Mouse (Mus musculus): ENCODE measurements around the gene Sept9. TPM values are rescaled to one million over a fixed set of nuclear protein-coding genes. Genes with fewer than 3 reads are reported as not detected.
A peak's percentile ranks its signal among the peaks of the same experiment; 100 is the strongest.

Gene Sept9
- polyA plus RNA-seq, 2 experiments, result 14.9 to 25.5 TPM

DNA sequence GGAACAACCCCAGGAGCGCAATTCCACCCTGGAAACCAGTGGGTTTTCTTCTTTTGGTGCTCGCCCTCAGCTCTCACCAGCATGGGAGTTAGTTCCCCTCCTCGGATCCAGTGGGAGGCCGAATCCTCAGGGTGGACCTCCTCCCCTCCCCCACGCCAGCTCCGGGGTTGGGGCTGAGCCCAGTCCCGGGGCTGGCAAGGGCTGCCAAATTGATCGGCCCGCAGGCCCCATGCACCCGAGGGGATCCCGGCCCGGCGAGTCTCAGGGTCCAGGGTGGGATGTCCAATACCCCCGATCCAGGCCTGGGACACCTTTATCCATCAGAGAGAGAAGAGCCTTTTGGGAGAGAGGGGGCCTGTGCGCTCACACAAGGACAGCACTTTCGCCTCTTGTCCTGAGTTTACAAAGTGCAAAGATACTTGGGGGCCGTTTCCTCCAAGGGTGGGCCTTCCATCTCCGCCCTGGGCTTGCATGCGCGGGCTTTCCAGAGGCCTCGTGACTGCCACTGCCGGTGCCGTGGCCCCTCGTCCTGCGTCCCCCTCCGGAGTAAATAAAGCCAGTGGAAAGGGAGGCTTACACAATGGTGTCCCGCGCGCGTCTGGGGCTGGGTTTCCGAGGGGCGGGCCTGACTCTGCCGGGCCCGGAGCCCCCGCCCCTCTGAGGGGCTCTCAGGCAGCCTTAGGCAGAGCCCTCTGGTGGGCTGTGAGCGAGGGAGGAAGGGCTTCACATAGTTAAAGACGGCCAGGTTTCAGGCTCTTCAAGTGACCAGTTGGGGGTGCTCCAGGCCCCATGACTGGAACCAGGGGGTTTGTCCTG is 67.7 kb downstream of the Sept9 start:
- 1% methylated on average over 37 of the region's 37 CpGs for WGBS (ENCODE audit: insufficient replicate concordance)
- peaks cover 16% of the 10 kb centered on the region for H3K27me3 ChIP-seq (ENCODE audit: control insufficient read depth, insufficient read depth, low read length)
- 0 out of 2 replicates have a peak overlapping the region, but pooled peaks have one; percentile 9 for H3K9ac ChIP-seq (replicated peaks)
- H3K4me3 ChIP-seq (ENCODE audit: insufficient read depth in 1 of 2, low read depth in 2 of 2, low read length in 2 of 2), result peak overlapping the region; percentile 51 to 54
- ATAC-seq (ENCODE audit: insufficient read depth) (peak; percentile 24), DNase-seq (ENCODE audit: low read depth in 3 of 3, low spot score in 3 of 3) (no peak)
- peak overlapping the region; percentile 46 for H3K4me2 ChIP-seq (ENCODE audit: low read depth)
- H3K9me3 ChIP-seq (ENCODE audit: control insufficient read depth, low read length), result no peaks in the 10 kb centered on the region
- no peak for TF ChIP-seq EP300 (IDR thresholded peaks at IDR 0.05; ENCODE audit: low read depth)
- TF ChIP-seq CTCF (IDR thresholded peaks at IDR 0.05; ENCODE audit: low read depth), result peak; percentile 21; the same call in 1 of the 2 replicates
- no peaks in the 10 kb centered on the region for H3K36me3 ChIP-seq (replicated peaks; ENCODE audit: control insufficient read depth, insufficient read depth, low read depth)
- peaks cover 0 to 4% of the 10 kb centered on the region in 2 experiments; a peak in 1 of 4 replicates for H3K4me1 ChIP-seq (replicated peaks; ENCODE audit: control insufficient read depth in 2 of 2, insufficient read depth in 2 of 2, low read length in 1 of 2)
- H3K27ac ChIP-seq, result no peak overlapping the region

DNA sequence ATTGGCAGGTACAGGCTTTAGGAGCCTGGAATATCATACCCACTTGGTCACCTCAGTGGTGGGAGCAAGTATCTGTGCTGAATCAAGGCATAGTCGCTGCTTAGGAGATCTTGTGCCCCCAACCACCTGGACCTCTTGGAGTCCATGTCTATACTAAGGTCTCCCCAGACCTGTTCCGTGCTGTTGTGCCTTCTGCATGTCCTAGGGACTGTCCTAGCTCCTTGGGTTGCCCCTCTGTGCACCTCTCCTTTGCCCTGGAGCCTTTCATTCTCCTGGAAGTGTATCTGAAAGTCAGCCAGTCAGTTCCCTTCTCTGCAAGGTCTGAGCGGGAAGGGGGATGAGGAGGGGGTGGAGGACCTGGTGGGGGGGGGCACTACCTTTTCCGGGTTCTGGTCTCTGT is 68.4 kb downstream of the Sept9 start:
- DNase-seq (ENCODE audit: low read depth in 3 of 3, low spot score in 3 of 3) (no peak), ATAC-seq (ENCODE audit: insufficient read depth) (no peak)
- Histone ChIP-seq H3K36me3 (replicated peaks; ENCODE audit: control insufficient read depth, insufficient read depth, low read depth) (no peaks in the 10 kb centered on the region), H3K4me3 (ENCODE audit: insufficient read depth in 1 of 2, low read depth in 2 of 2, low read length in 2 of 2) (no peak overlapping the region; a peak in 1 of 4 replicates), H3K4me2 (ENCODE audit: low read depth) (no peak overlapping the region; the same call in 1 of the 2 replicates), H3K4me1 (replicated peaks; ENCODE audit: control insufficient read depth in 2 of 2, insufficient read depth in 2 of 2, low read length in 1 of 2) (peaks cover 0 to 4% of the 10 kb centered on the region in 2 experiments; a peak in 1 of 4 replicates), H3K27me3 (ENCODE audit: control insufficient read depth, insufficient read depth, low read length) (peaks cover 16% of the 10 kb centered on the region), H3K27ac (no peak overlapping the region), H3K9ac (replicated peaks) (no peak overlapping the region), H3K9me3 (ENCODE audit: control insufficient read depth, low read length) (no peaks in the 10 kb centered on the region)
- TF ChIP-seq CTCF (IDR thresholded peaks at IDR 0.05; ENCODE audit: low read depth), result no peak
- no peak for TF ChIP-seq EP300 (IDR thresholded peaks at IDR 0.05; ENCODE audit: low read depth)
- WGBS (ENCODE audit: insufficient replicate concordance), result 19% methylated on average over 4 of the region's 4 CpGs

DNA sequence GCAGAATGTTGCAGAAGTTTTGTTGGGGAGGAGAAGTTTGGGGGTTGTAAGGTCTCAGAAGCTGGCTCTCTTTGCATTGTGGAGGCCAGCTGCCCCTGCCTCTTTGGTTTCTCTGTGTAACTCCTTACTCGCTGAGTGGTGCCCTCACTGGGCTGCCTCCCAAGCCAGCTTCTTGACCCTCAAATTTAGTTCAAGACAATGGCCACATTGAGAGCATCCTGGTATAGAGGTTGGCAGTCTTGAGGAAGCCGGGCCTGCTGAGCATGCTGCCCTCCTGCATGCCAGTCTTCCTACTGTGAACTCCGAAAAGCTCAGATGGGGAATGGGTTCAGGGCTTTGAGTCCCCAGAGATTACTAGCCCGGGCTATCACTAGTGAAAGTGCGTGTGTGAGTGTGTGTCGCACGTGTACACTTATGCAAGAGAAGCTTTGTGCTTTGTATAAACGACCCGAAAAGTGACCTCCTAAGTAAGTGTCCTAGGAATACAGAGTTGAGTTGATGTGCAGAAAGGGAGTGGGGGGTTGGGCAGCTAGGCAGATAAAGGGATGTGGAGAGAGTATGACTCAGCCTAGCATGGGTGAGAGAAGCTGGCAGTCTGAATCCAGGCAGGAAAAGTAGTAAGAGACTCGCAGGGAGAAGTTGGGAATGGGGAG is 69.0 kb downstream of the Sept9 start:
- Histone ChIP-seq H3K9me3 (ENCODE audit: control insufficient read depth, low read length) (no peaks in the 10 kb centered on the region), H3K27me3 (ENCODE audit: control insufficient read depth, insufficient read depth, low read length) (peaks cover 16% of the 10 kb centered on the region), H3K27ac (no peak overlapping the region), H3K4me2 (ENCODE audit: low read depth) (no peak overlapping the region), H3K4me3 (ENCODE audit: insufficient read depth in 1 of 2, low read depth in 2 of 2, low read length in 2 of 2) (no peak overlapping the region), H3K9ac (replicated peaks) (no peak overlapping the region), H3K36me3 (replicated peaks; ENCODE audit: control insufficient read depth, insufficient read depth, low read depth) (no peaks in the 10 kb centered on the region), H3K4me1 (replicated peaks; ENCODE audit: control insufficient read depth in 2 of 2, insufficient read depth in 2 of 2, low read length in 1 of 2) (peaks cover 0 to 4% of the 10 kb centered on the region in 2 experiments; a peak in 1 of 4 replicates)
- no peak for TF ChIP-seq EP300 (IDR thresholded peaks at IDR 0.05; ENCODE audit: low read depth)
- no peak for TF ChIP-seq CTCF (IDR thresholded peaks at IDR 0.05; ENCODE audit: low read depth)
- DNase-seq (ENCODE audit: low read depth in 3 of 3, low spot score in 3 of 3), result no peak
- 50% methylated on average over 10 of the region's 10 CpGs for WGBS (ENCODE audit: insufficient replicate concordance)
- no peak for ATAC-seq (ENCODE audit: insufficient read depth)

DNA sequence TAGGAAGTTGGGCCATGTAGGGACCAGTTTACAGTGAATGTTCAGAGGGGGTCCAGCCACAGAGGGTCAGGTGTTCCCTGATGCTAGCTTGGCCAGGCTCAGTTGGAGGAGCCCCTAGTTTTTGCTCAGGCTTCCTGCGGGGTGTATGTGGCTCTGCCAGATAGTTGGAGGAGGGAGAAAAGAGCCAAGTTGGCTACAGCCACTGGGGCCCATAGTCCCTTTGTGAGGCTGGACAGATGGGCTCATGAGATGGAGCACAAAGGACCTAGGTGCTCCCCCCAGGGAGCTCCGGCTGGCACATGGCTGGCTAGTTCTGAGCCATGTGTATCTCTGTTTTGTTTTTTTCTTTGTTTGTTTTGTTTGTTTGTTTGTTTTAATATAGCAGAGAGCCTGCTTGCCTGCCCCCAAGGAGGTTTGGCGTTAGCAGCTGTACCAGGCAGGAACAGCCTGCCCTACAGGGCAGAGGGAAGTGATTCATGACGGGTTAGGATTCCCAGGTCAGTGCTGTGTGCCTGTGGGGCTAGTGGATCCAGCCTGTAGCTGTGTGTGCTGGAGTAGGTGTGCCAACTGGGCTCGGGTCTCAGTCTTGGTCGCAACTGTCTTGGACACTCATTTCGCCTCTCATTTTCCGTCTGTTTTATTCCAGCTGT is 69.7 kb downstream of the Sept9 start:
- H3K27ac ChIP-seq, result no peak overlapping the region
- no peak for TF ChIP-seq EP300 (IDR thresholded peaks at IDR 0.05; ENCODE audit: low read depth)
- no peak for TF ChIP-seq CTCF (IDR thresholded peaks at IDR 0.05; ENCODE audit: low read depth)
- peaks cover 16% of the 10 kb centered on the region for H3K27me3 ChIP-seq (ENCODE audit: control insufficient read depth, insufficient read depth, low read length)
- ATAC-seq (ENCODE audit: insufficient read depth) (no peak), DNase-seq (ENCODE audit: low read depth in 3 of 3, low spot score in 3 of 3) (no peak)
- H3K36me3 ChIP-seq (replicated peaks; ENCODE audit: control insufficient read depth, insufficient read depth, low read depth), result no peaks in the 10 kb centered on the region
- H3K4me2 ChIP-seq (ENCODE audit: low read depth), result no peak overlapping the region
- peaks cover 0 to 2% of the 10 kb centered on the region in 2 experiments; a peak in 1 of 4 replicates for H3K4me1 ChIP-seq (replicated peaks; ENCODE audit: control insufficient read depth in 2 of 2, insufficient read depth in 2 of 2, low read length in 1 of 2)
- no peak overlapping the region for H3K9ac ChIP-seq (replicated peaks)
- no peaks in the 10 kb centered on the region for H3K9me3 ChIP-seq (ENCODE audit: control insufficient read depth, low read length)
- WGBS (ENCODE audit: insufficient replicate concordance), result 51% methylated on average over 8 of the region's 8 CpGs
- H3K4me3 ChIP-seq (ENCODE audit: insufficient read depth in 1 of 2, low read depth in 2 of 2, low read length in 2 of 2), result no peak overlapping the region
